Mouse (Mus musculus): ENCODE measurements around the gene Phldb2. TPM values are rescaled to one million over a fixed set of nuclear protein-coding genes. Genes with fewer than 3 reads are reported as not detected.

Gene Phldb2
- polyA plus RNA-seq, 1 experiment from 2014 or later, result 17.4 TPM

GRCm38 (mm10) chr16:45970187-45970586 is 16.8 kb upstream of the Phldb2 start:
- Histone ChIP-seq H3K27me3 (replicated peaks) (no peaks in the 10 kb centered on the region), H3K9ac (no peak overlapping the region), H3K27ac (no peak overlapping the region), H3K4me3 (no peak overlapping the region), H3K4me1 (peaks cover 6% of the 10 kb centered on the region; the same call in 1 of the 2 replicates), H3K4me2 (no peak overlapping the region), H3K36me3 (no peaks in the 10 kb centered on the region), H3K9me3 (replicated peaks) (no peaks in the 10 kb centered on the region)
- no peak for ATAC-seq
- WGBS (ENCODE audit: insufficient replicate concordance), result 65% methylated on average over 2 of the region's 2 CpGs

GRCm38 (mm10) chr16:45968716-45969115 is 15.3 kb upstream of the Phldb2 start:
- Histone ChIP-seq H3K27ac (no peak overlapping the region), H3K27me3 (replicated peaks) (no peaks in the 10 kb centered on the region), H3K9ac (no peak overlapping the region), H3K4me1 (peaks cover 6% of the 10 kb centered on the region; the same call in 1 of the 2 replicates), H3K36me3 (no peaks in the 10 kb centered on the region), H3K4me2 (no peak overlapping the region), H3K4me3 (no peak overlapping the region), H3K9me3 (replicated peaks) (no peaks in the 10 kb centered on the region)
- 49% methylated on average over 5 of the region's 5 CpGs for WGBS (ENCODE audit: insufficient replicate concordance)
- no peak for ATAC-seq

GRCm38 (mm10) chr16:45967471-45967870 is 14.1 kb upstream of the Phldb2 start:
- H3K36me3 ChIP-seq, result no peaks in the 10 kb centered on the region
- H3K4me3 ChIP-seq, result no peak overlapping the region
- H3K9ac ChIP-seq, result no peak overlapping the region
- no peak overlapping the region for H3K27ac ChIP-seq
- peaks cover 6% of the 10 kb centered on the region; the same call in 1 of the 2 replicates for H3K4me1 ChIP-seq
- WGBS (ENCODE audit: insufficient replicate concordance), result 13% methylated on average over 7 of the region's 7 CpGs
- no peaks in the 10 kb centered on the region for H3K27me3 ChIP-seq (replicated peaks)
- no peak overlapping the region for H3K4me2 ChIP-seq
- no peaks in the 10 kb centered on the region for H3K9me3 ChIP-seq (replicated peaks)
- no peak for ATAC-seq

- no peak overlapping the region for H3K27ac ChIP-seq
- WGBS (ENCODE audit: insufficient replicate concordance), result 41% methylated on average over 5 of the region's 5 CpGs
- H3K27me3 ChIP-seq (replicated peaks), result no peaks in the 10 kb centered on the region
- no peaks in the 10 kb centered on the region for H3K9me3 ChIP-seq (replicated peaks)
- no peaks in the 10 kb centered on the region for H3K36me3 ChIP-seq
- H3K4me3 ChIP-seq, result no peak overlapping the region
- peaks cover 6% of the 10 kb centered on the region; the same call in 1 of the 2 replicates for H3K4me1 ChIP-seq
- no peak overlapping the region for H3K9ac ChIP-seq
- H3K4me2 ChIP-seq, result no peak overlapping the region
- ATAC-seq, result no peak
Measured at GRCm38 (mm10) chr16:45966604-45967003, 13.2 kb upstream of the Phldb2 start.

GRCm38 (mm10) chr16:45964777-45965176 is 11.4 kb upstream of the Phldb2 start:
- Histone ChIP-seq H3K27me3 (replicated peaks) (no peaks in the 10 kb centered on the region), H3K4me3 (no peak overlapping the region), H3K36me3 (no peaks in the 10 kb centered on the region), H3K9ac (no peak overlapping the region), H3K4me1 (peaks cover 6% of the 10 kb centered on the region; the same call in 1 of the 2 replicates), H3K9me3 (replicated peaks) (no peaks in the 10 kb centered on the region), H3K27ac (no peak overlapping the region), H3K4me2 (no peak overlapping the region)
- ATAC-seq, result no peak
- 72% methylated on average over 6 of the region's 6 CpGs for WGBS (ENCODE audit: insufficient replicate concordance)

GRCm38 (mm10) chr16:45963837-45964236 is 10.4 kb upstream of the Phldb2 start:
- H3K4me2 ChIP-seq, result no peak overlapping the region
- H3K27ac ChIP-seq, result no peak overlapping the region
- H3K27me3 ChIP-seq (replicated peaks), result no peaks in the 10 kb centered on the region
- H3K4me3 ChIP-seq, result no peak overlapping the region
- no peak for ATAC-seq
- WGBS (ENCODE audit: insufficient replicate concordance), result 61% methylated on average over 8 of the region's 8 CpGs
- no peaks in the 10 kb centered on the region for H3K9me3 ChIP-seq (replicated peaks)
- H3K9ac ChIP-seq, result no peak overlapping the region
- H3K4me1 ChIP-seq, result peaks cover 6% of the 10 kb centered on the region; the same call in 1 of the 2 replicates
- H3K36me3 ChIP-seq, result no peaks in the 10 kb centered on the region

- H3K4me1 ChIP-seq, result peaks cover 6% of the 10 kb centered on the region; the same call in 1 of the 2 replicates
- H3K4me3 ChIP-seq, result no peak overlapping the region
- ATAC-seq, result no peak
- H3K9ac ChIP-seq, result no peak overlapping the region
- 51% methylated on average over 5 of the region's 5 CpGs for WGBS (ENCODE audit: insufficient replicate concordance)
- no peak overlapping the region for H3K4me2 ChIP-seq
- no peak overlapping the region for H3K27ac ChIP-seq
- no peaks in the 10 kb centered on the region for H3K36me3 ChIP-seq
- H3K9me3 ChIP-seq (replicated peaks), result no peaks in the 10 kb centered on the region
- H3K27me3 ChIP-seq (replicated peaks), result no peaks in the 10 kb centered on the region
Measured at GRCm38 (mm10) chr16:45963088-45963487, 9.7 kb upstream of the Phldb2 start.

GRCm38 (mm10) chr16:45960978-45961377 is 7.6 kb upstream of the Phldb2 start:
- H3K9ac ChIP-seq, result no peak overlapping the region
- ATAC-seq, result no peak
- H3K27ac ChIP-seq, result no peak overlapping the region
- WGBS (ENCODE audit: insufficient replicate concordance), result 67% methylated on average over 3 of the region's 3 CpGs
- no peaks in the 10 kb centered on the region for H3K9me3 ChIP-seq (replicated peaks)
- H3K4me2 ChIP-seq, result no peak overlapping the region
- no peaks in the 10 kb centered on the region for H3K4me1 ChIP-seq
- H3K4me3 ChIP-seq, result no peak overlapping the region
- H3K36me3 ChIP-seq, result no peaks in the 10 kb centered on the region
- H3K27me3 ChIP-seq (replicated peaks), result no peaks in the 10 kb centered on the region

- 59% methylated on average over 4 of the region's 4 CpGs for WGBS (ENCODE audit: insufficient replicate concordance)
- no peak overlapping the region for H3K4me2 ChIP-seq
- no peak overlapping the region for H3K27ac ChIP-seq
- no peaks in the 10 kb centered on the region for H3K36me3 ChIP-seq
- no peaks in the 10 kb centered on the region for H3K9me3 ChIP-seq (replicated peaks)
- H3K4me3 ChIP-seq, result no peak overlapping the region
- no peak overlapping the region for H3K9ac ChIP-seq
- no peaks in the 10 kb centered on the region for H3K4me1 ChIP-seq
- ATAC-seq, result no peak
- no peaks in the 10 kb centered on the region for H3K27me3 ChIP-seq (replicated peaks)
Measured at GRCm38 (mm10) chr16:45956390-45956950, 3.1 kb upstream of the Phldb2 start.

GRCm38 (mm10) chr16:45952501-45952900 is 897 bp downstream of the Phldb2 start:
- no peaks in the 10 kb centered on the region for H3K27me3 ChIP-seq (replicated peaks)
- peak; percentile 47 for ATAC-seq
- no peaks in the 10 kb centered on the region for H3K9me3 ChIP-seq (replicated peaks)
- H3K36me3 ChIP-seq, result no peaks in the 10 kb centered on the region
- H3K27ac ChIP-seq, result 0 out of 2 replicates have a peak overlapping the region, but pooled peaks have one; percentile 25
- peak overlapping the region; percentile 35; the same call in 1 of the 2 replicates for H3K4me3 ChIP-seq
- WGBS (ENCODE audit: insufficient replicate concordance), result 28% methylated on average over 5 of the region's 5 CpGs
- no peak overlapping the region for H3K9ac ChIP-seq
- no peaks in the 10 kb centered on the region for H3K4me1 ChIP-seq
- H3K4me2 ChIP-seq, result peak overlapping the region; percentile 25; the same call in 1 of the 2 replicates

- Histone ChIP-seq H3K9ac (no peak overlapping the region), H3K4me3 (no peak overlapping the region), H3K4me2 (peak overlapping the region; percentile 25)
Measured at GRCm38 (mm10) chr16:45952035-45952434, 1.4 kb downstream of the Phldb2 start.

GRCm38 (mm10) chr16:45946335-45946734 is 7.1 kb downstream of the Phldb2 start:
- no peak overlapping the region for H3K4me3 ChIP-seq
- H3K27ac ChIP-seq, result no peak overlapping the region
- no peak overlapping the region for H3K9ac ChIP-seq
- no peaks in the 10 kb centered on the region for H3K9me3 ChIP-seq (replicated peaks)
- no peak overlapping the region for H3K4me2 ChIP-seq
- no peak for ATAC-seq
- no peaks in the 10 kb centered on the region for H3K4me1 ChIP-seq
- no peaks in the 10 kb centered on the region for H3K36me3 ChIP-seq
- 77% methylated on average over 2 of the region's 2 CpGs for WGBS (ENCODE audit: insufficient replicate concordance)
- no peaks in the 10 kb centered on the region for H3K27me3 ChIP-seq (replicated peaks)

More at GRCm38 (mm10) chr16:45952035-45952434, 1.4 kb downstream of the Phldb2 start:
- Histone ChIP-seq H3K27ac (no peak overlapping the region), H3K4me1 (no peaks in the 10 kb centered on the region), H3K9me3 (replicated peaks) (no peaks in the 10 kb centered on the region), H3K36me3 (no peaks in the 10 kb centered on the region), H3K27me3 (replicated peaks) (no peaks in the 10 kb centered on the region)
- ATAC-seq, result no peak
- WGBS (ENCODE audit: insufficient replicate concordance), result 37% methylated on average over 2 of the region's 2 CpGs

GRCm38 (mm10) chr16:45945649-45946048 is 7.7 kb downstream of the Phldb2 start:
- 72% methylated on average over 5 of the region's 5 CpGs for WGBS (ENCODE audit: insufficient replicate concordance)
- no peaks in the 10 kb centered on the region for H3K27me3 ChIP-seq (replicated peaks)
- H3K9me3 ChIP-seq (replicated peaks), result no peaks in the 10 kb centered on the region
- H3K4me2 ChIP-seq, result no peak overlapping the region
- ATAC-seq, result no peak
- H3K9ac ChIP-seq, result no peak overlapping the region
- H3K27ac ChIP-seq, result no peak overlapping the region
- H3K4me3 ChIP-seq, result no peak overlapping the region
- H3K36me3 ChIP-seq, result no peaks in the 10 kb centered on the region
- no peaks in the 10 kb centered on the region for H3K4me1 ChIP-seq

Data from liver, embryonic 12.5 days (tissue).